Mouse (Mus musculus) intestine, embryonic 14.5 days (tissue): Measurements from ENCODE around the gene Fhod1. TPM values are rescaled to one million over a fixed set of nuclear protein-coding genes. Genes with fewer than 3 reads are reported as not detected.

Experiments used
- ATAC-seq: fragments of 200-750 bp; cut with Nextera tagmentation; replicated peaks from 2 replicates; pipeline ENCODE4 v1.8.0; 2017; ENCODE audit warnings: low read depth, moderate number of reproducible peaks, moderate TSS enrichment, moderate library complexity; ENCODE audit not compliant: low FRiP score, low TSS enrichment
- DNase-seq: peaks from one replicate; pipeline ENCODE4 v3.0.0-alpha.2; 2018; ENCODE audit warnings: low spot score
- H3K27ac ChIP-seq: fragments of 300-500 bp; sonication (generic); 2 replicates; pipeline ENCODE4 v1.5.1; 2014; ENCODE audit warnings: low read depth, mild to moderate bottlenecking, control low read depth
- H3K27me3 ChIP-seq: fragments of 300-500 bp; sonication (generic); replicated peaks from 2 replicates; pipeline ENCODE4 v1.6.1; 2014; ENCODE audit warnings: low read length, control low read depth; ENCODE audit not compliant: control insufficient read depth, insufficient read depth
- H3K36me3 ChIP-seq: fragments of 300-500 bp; sonication (generic); 2 replicates; pipeline ENCODE4 v1.6.1; 2014; ENCODE audit warnings: low read length, control low read depth; ENCODE audit not compliant: control insufficient read depth, insufficient read depth
- H3K4me1 ChIP-seq: fragments of 300-500 bp; sonication (generic); replicated peaks from 2 replicates; pipeline ENCODE4 v1.6.1; 2014; ENCODE audit warnings: low read length, control low read depth, mixed read lengths; ENCODE audit not compliant: control insufficient read depth, insufficient read depth
- H3K4me2 ChIP-seq: fragments of 300-500 bp; sonication (generic); 2 replicates; pipeline ENCODE4 v1.6.1; 2014; ENCODE audit warnings: low read length
- H3K4me3 ChIP-seq: fragments of 300-500 bp; sonication (generic); 2 replicates; pipeline ENCODE4 v1.5.1; 2014; ENCODE audit warnings: low read depth, low read length, control low read depth, mixed read lengths
- H3K9ac ChIP-seq: fragments of 300-500 bp; sonication (generic); 2 replicates; pipeline ENCODE4 v1.6.1; 2014; ENCODE audit warnings: mild to moderate bottlenecking, low read length
- H3K9me3 ChIP-seq: fragments of 300-500 bp; sonication (generic); 2 replicates; pipeline ENCODE4 v1.6.1; 2016; ENCODE audit warnings: low read length, control low read depth; ENCODE audit not compliant: control insufficient read depth
- WGBS: fragments of 180-500 bp; shearing (Covaris S2); extraction: QIAGEN DNeasy Blood & Tissue Kit; methylation state at CpG from one replicate; pipeline ENCODE4 v1.1.7; 2014; 5-methylcytosine and 5-hydroxymethylcytosine counted together
- polyA plus RNA-seq: library from polyadenylated mRNA; unstranded; fragments of >200 nt; fragmentation: Nextera tagmentation; extraction: Ambion mirVana; gene quantifications from 2 replicates; pipeline ENCODE4 v1.2.1, GENCODE M21; 2014

Gene Fhod1
- polyA plus RNA-seq, 1 experiment from 2014 or later = 3.5 TPM

GRCm38 (mm10) chr8:105318662-105319190 is 29.0 kb downstream of the Fhod1 start:
- Histone ChIP-seq H3K27ac (no peak overlapping the region), H3K4me3 (no peak overlapping the region), H3K36me3 (peaks cover 69% of the 10 kb centered on the region), H3K4me2 (no peak overlapping the region), H3K9me3 (no peaks in the 10 kb centered on the region), H3K27me3 (no peaks in the 10 kb centered on the region), H3K4me1 (no peaks in the 10 kb centered on the region), H3K9ac (no peak overlapping the region)
- DNase-seq (no peak), ATAC-seq (no peak)
- 85% methylated on average over 11 of the region's 11 CpGs for whole genome bisulfite sequencing

DNA sequence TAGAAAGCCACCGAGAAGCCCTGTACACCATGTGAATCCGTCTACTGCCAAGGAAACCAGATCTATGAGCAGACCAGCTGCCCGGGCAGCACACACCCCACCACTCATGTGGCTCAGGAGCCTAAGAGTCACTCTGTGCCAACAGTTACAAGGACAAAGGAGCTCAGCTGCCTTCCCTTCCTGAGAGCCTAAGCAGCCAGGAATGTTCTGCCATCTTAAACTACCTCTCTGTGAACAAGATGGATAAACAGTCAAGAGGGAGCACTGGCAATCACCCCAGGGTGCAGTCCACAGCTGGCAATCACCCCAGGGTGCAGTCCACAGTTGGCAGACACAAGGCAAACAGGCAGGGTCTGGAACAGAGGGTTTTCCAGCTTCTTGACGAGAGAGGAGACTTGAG is 29.8 kb downstream of the Fhod1 start:
- Histone ChIP-seq H3K36me3 (peaks cover 74% of the 10 kb centered on the region), H3K9me3 (no peaks in the 10 kb centered on the region), H3K4me3 (no peak overlapping the region), H3K4me2 (no peak overlapping the region), H3K9ac (no peak overlapping the region), H3K27ac (no peak overlapping the region), H3K27me3 (no peaks in the 10 kb centered on the region), H3K4me1 (no peaks in the 10 kb centered on the region)
- DNase-seq = no peak
- no peak for ATAC-seq
- WGBS = 90% methylated on average over 4 of the region's 4 CpGs

DNA sequence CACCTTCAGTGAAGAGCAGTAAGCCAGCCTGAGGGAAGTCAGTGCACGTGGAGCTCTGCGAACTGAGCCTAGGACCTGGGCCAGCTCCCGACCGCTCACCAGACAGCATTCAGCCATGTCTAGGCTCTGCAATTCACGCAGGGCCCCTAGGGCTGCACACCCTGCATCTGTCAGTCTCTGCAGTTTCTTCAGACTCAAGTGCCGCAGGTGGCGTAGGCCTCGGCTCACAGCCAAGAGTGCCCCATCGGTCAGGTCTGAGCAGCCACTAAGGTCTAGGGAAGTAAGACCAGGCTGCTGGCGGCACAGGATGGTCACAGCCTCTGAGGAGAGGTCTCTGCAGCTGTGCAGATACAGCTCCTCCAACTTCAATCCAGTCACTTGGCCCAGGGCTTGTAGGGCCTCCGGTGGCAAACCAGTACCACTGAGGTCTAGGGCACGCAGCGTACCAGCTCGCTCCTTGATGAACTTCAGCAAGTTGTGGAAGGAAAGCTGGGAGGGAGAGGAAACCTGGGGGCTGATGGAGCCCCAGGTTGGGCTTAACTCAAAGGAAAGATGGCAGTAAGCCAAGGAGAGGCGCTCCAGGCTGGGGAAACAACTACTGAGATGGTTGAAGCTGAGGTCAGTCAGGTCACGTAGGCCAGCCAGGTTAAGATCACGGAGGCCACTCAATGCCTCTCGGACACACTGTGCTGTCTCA is 32.5 kb downstream of the Fhod1 start:
- peaks cover 77% of the 10 kb centered on the region for H3K36me3 ChIP-seq
- H3K4me3 ChIP-seq = no peak overlapping the region
- DNase-seq (no peak), ATAC-seq (no peak)
- H3K9ac ChIP-seq = no peak overlapping the region
- H3K9me3 ChIP-seq = no peaks in the 10 kb centered on the region
- H3K27me3 ChIP-seq = no peaks in the 10 kb centered on the region
- H3K4me1 ChIP-seq = no peaks in the 10 kb centered on the region
- H3K4me2 ChIP-seq = no peak overlapping the region
- WGBS = 95% methylated on average over 18 of the region's 18 CpGs
- no peak overlapping the region for H3K27ac ChIP-seq

GRCm38 (mm10) chr8:105313622-105314402 is 33.9 kb downstream of the Fhod1 start:
- Histone ChIP-seq H3K4me1 (no peaks in the 10 kb centered on the region), H3K4me2 (no peak overlapping the region), H3K27ac (no peak overlapping the region), H3K4me3 (no peak overlapping the region), H3K9me3 (no peaks in the 10 kb centered on the region), H3K27me3 (no peaks in the 10 kb centered on the region), H3K36me3 (peaks cover 72% of the 10 kb centered on the region), H3K9ac (no peak overlapping the region)
- no peak for DNase-seq
- no peak for ATAC-seq
- WGBS = 81% methylated on average over 9 of the region's 9 CpGs

DNA sequence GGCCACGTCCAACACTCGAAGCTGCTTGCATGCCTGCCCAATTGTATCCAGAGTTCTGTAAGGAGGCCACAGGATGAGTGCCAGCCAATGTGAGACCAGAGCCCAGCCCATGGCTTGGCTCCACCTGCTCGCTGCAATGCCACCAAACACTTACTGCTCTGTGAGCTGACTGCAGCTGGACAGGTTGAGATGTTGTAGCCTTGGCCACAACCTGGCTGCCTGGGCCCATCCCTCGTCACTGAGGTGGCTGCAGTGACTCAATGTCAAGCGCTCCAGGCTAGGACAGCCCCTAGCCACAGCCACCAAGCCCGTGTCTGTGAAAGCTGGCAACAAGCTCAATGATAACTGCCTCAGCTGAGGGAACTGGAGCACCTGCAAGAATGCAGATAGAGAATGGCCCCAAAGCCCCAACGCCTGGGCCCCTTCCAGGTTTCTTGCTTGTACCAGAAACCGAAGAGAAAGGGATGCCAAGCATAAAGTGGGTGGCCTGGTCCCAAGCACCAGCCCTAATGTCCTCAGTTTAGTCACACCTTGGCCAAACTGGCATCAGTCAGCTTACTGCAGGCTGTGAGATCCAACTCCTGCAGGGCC is 34.8 kb downstream of the Fhod1 start:
- H3K27me3 ChIP-seq = no peaks in the 10 kb centered on the region
- H3K9ac ChIP-seq = no peak overlapping the region
- no peak overlapping the region for H3K27ac ChIP-seq
- no peaks in the 10 kb centered on the region for H3K9me3 ChIP-seq
- ATAC-seq (0 out of 2 replicates have a peak, but pooled peaks have one; percentile 9), DNase-seq (no peak)
- H3K4me2 ChIP-seq = no peak overlapping the region
- H3K4me3 ChIP-seq = no peak overlapping the region
- no peaks in the 10 kb centered on the region for H3K4me1 ChIP-seq
- H3K36me3 ChIP-seq = peaks cover 72% of the 10 kb centered on the region
- WGBS = 91% methylated on average over 8 of the region's 8 CpGs

GRCm38 (mm10) chr8:105311718-105312117 is 36.0 kb downstream of the Fhod1 start:
- WGBS = 81% methylated on average over 1 of the region's 1 CpGs
- peaks cover 68% of the 10 kb centered on the region for H3K36me3 ChIP-seq
- no peak for ATAC-seq
- H3K27ac ChIP-seq = no peak overlapping the region
- H3K9me3 ChIP-seq = no peaks in the 10 kb centered on the region
- no peak for DNase-seq
- H3K4me3 ChIP-seq = no peak overlapping the region
- no peaks in the 10 kb centered on the region for H3K27me3 ChIP-seq
- H3K4me1 ChIP-seq = no peaks in the 10 kb centered on the region
- no peak overlapping the region for H3K4me2 ChIP-seq
- H3K9ac ChIP-seq = no peak overlapping the region

DNA sequence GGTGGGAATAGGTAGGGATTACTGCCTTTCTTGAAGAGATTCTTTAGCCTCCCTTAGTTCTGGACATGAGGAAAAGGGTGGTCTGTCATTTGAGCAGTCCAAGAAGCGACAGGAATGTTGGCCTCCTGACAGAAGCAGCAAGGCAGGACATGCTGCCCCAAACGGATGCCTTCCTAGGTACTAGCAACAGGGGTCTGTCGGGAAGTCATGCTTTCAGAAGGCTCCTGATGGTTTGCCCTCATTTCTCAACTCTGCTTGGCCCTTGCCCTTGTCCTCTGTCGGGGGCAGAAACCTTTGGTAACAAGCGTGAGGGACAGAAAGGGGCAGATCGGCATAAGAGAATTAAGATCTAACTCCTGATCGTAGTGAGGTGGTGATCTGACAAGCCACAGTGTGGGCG is 37.6 kb downstream of the Fhod1 start:
- 84% methylated on average over 8 of the region's 8 CpGs for WGBS
- DNase-seq = no peak
- no peak overlapping the region for H3K9ac ChIP-seq
- peaks cover 52% of the 10 kb centered on the region for H3K36me3 ChIP-seq
- H3K9me3 ChIP-seq = no peaks in the 10 kb centered on the region
- no peaks in the 10 kb centered on the region for H3K27me3 ChIP-seq
- H3K4me2 ChIP-seq = no peak overlapping the region
- H3K4me1 ChIP-seq = peaks cover 8% of the 10 kb centered on the region
- H3K4me3 ChIP-seq = no peak overlapping the region
- ATAC-seq = no peak
- H3K27ac ChIP-seq = no peak overlapping the region

DNA sequence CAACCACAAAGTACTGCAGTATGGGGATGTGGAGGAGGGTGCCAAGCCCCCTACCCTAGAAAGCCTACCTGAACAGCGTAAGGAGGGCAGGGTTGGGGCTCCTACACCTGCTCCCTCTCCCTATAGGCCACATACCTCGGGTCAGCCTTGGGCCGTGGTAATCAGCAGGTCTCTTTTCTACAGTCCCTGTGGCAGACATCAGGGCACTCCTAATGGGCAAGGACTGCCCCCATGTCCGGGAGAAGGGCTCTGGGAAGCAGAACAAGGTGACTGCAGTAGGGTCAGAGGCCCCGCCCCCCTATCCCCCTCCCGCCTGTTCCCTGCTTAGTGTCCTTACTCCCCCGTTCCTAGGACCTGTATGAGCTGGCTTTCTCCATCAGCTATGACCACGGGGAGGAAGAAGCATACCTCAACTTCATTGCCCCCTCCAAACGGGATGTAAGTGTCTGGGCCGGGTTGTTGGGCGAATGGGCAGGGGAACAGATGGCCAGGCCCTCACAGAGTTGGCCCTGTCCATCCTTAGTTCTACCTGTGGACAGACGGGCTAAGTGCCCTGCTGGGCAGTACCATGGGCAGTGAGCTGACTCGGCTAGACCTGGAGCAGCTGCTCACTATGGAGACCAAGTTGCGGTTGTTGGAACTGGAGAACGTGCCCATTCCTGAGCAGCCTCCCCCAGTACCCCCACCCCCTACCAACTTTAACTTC is 38.5 kb downstream of the Fhod1 start:
- H3K9ac ChIP-seq = no peak overlapping the region
- ATAC-seq (no peak), DNase-seq (no peak)
- H3K27me3 ChIP-seq = no peaks in the 10 kb centered on the region
- peaks cover 48% of the 10 kb centered on the region for H3K36me3 ChIP-seq
- H3K27ac ChIP-seq = no peak overlapping the region
- H3K4me2 ChIP-seq = no peak overlapping the region
- H3K4me3 ChIP-seq = no peak overlapping the region
- peaks cover 14% of the 10 kb centered on the region for H3K4me1 ChIP-seq
- no peaks in the 10 kb centered on the region for H3K9me3 ChIP-seq
- 83% methylated on average over 15 of the region's 15 CpGs for WGBS
